Mouse (Mus musculus): ENCODE data around the gene Sox5.

DNA sequence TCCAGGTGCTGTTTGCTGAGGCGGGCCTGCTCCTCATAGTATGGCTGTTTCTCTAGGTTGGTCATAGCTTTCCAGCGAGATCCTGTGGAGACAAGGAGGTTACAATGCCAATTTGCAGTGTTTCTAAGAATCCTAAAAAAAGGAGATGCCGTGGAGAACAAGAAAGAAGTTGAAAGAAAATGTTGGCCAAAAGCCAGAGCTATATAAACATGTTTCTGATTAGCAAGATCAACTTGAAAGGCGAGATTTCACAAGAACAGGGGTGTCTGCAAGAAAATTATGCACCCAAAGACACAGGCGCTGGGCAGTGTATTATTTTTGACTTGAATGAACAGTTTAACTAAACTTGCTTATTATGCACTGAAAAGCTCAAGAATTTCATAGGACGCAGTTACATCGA is 946.4 kb downstream of the Sox5 start:
- TF ChIP-seq CTCF (IDR thresholded peaks at IDR 0.05; ENCODE audit: extremely low read depth, insufficient read depth, low read length): no peak
- no peak for TF ChIP-seq POLR2A (IDR thresholded peaks at IDR 0.05; ENCODE audit: extremely low read depth, insufficient read depth, low read length)

Measured in cortical plate, adult 2 months (tissue).